14 mouse cellular contexts compared by ENCODE assay signal in genomic region chr2:59186966-59187365, GRCm38 (mm10).
"Had no signal": no experiment of that assay in that cellular context is flagged by ENCODE, and none has a peak within 500 bp of the region (broad histone marks: within the 10 kb centered on the region; RNA-seq: fewer than 3 reads in every experiment).

No protein-coding gene starts in this region.

- ATAC-seq: midbrain, embryonic 16.5 days had no signal

- H3K9ac ChIP-seq: lung, embryonic 14.5 days; neural tube, embryonic 12.5 days had no signal

- H3K4me3 ChIP-seq: megakaryocyte, embryonic 14.5 days; neural tube, embryonic 12.5 days had no signal

- H3K9me3 ChIP-seq: megakaryocyte, embryonic 14.5 days; neural tube, embryonic 12.5 days had no signal

- H3K27me3 ChIP-seq: megakaryocyte, embryonic 14.5 days; neural tube, embryonic 12.5 days had no signal

- H3K27ac ChIP-seq: neural tube, embryonic 12.5 days had no signal

- DNase-seq: lung, adult 18-20 months; lung, embryonic 14.5 days; lung, postnatal 10 days; lung, postnatal 4 days; midbrain, embryonic 14.5 days; right cerebral cortex, postnatal 14 days; spleen, adult 18-20 months; thymus, adult 18-20 months; thymus, postnatal 14 days; thymus, postnatal 36 days had no signal

- H3K4me2 ChIP-seq: lung, embryonic 14.5 days; midbrain, embryonic 11.5 days; neural tube, embryonic 12.5 days had no signal
